Mouse (Mus musculus) yolk sac, embryonic 10.5 days (tissue): ENCODE measurements around the gene H2-Ab1.

Experiments used
- DNase-seq: peaks from one replicate; pipeline ENCODE4 v3.0.0-alpha.2; 2017; ENCODE audit warnings: low spot score

The H2-Ab1 gene

DNA sequence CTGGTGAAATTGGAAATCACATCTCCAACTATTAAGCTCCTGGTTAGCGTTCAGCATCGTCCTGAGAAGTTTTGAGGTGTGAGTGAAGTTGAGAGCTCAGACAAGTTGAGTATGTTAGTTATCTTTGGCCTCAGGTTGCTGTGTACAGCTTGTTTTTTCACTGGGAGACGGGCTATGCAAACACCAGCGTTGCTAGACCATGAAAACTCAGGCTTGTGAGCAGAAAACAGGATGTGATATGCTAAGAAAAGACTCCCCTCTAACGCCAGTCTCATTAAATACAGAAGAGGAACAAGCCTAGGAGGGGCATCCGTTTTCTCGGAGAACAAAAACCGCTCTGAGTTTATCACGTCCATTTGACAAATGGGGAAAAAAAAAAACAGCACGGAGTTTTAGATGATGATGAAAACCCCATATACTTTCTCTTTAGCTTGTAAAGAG lies 17.9 kb upstream of the H2-Ab1 start:
- no peak for DNase-seq

DNA sequence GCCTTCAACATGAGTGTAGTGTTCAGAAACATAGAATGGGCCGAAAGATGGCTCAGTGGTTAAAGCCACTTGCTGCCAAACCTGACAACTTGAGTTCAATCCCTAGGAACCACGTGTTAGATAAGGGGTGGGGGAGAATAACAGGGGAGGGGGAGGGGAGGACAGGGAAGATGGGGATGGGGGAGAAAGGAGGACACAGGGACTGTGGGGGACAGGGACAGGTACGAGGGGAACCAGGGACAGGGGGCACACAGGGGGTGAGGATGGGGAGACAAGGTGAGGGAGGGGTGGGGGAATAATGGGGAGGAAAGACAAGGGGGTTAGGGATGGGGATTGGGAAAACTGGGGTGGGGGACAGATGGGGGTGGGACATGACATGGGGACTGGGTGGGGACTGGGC lies 17.1 kb upstream of the H2-Ab1 start:
- DNase-seq, result no peak

DNA sequence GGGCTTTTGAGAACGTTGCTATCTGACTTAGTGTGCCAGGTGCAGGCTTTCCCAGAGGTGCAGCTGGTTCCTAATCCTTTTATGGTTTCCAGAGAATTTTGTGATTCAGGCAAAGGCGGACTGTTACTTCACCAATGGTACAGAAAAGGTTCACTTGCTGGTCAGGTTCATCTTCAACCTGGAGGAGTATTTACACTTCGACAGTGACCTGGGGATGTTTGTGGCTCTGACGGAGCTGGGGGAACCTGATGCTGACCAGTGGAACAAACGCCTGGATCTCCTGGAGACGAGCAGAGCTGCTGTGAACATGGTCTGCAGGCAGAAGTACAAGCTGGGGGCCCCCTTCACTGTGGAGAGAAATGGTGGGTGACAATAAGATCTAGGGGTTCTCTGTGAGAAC lies 16.6 kb upstream of the H2-Ab1 start:
- no peak for DNase-seq

DNA sequence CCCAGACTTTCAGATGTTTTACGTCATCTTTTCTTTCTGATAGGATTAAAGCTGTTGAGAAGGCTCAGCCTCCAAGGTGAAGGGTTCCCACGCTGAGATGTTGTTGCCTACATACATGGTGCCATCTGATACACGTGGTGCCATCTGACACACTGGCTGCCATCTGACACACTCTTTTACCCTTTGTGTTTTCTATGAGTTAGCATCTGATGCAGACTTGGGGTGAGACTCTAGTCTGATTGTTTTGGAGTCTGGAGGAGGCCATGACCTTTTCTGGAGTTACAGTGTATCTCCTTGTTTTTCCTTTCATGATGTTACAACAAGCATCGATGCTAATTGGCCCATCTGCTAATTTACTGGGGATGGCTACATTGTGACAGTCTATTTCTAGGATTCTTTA lies 12.8 kb upstream of the H2-Ab1 start:
- no peak for DNase-seq

DNA sequence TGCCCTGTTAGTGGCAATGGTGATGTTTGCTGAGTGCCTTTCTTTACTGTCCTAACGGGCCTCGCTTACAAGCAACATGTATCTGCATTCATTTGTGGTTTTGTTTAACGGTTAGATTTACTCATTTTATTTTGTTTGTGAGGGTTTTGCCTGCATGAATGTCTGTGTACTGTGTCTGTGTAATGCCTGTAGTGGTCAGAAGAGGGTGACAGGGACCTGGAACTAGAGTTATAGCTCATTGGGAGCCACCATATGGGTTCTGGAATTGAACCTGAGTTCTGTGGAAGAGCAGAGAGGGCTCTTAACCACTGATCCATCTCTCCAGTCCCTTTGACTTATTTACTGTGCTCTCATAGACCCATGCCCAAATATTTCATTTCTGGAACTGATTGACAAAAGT lies 10.4 kb upstream of the H2-Ab1 start:
- DNase-seq, result no peak

DNA sequence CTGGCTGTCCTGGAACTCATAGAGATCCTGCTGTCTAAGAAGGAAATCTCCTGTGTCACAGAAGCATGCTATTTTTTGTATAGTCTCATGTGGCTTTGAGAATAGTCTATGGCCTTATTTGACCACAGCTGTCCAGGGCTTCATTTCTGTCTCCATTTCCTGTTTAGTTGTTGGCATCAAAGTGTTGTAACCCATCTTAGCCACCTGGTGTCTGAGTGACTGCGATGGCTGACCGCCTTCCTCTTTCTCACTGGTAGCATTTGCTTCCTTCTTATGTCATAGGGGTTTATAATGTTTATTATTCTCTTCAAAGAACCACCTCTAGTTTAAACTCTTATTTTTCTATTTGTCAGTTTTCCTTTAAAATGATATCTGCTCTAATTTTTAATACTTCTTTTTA lies 8.7 kb upstream of the H2-Ab1 start:
- DNase-seq, result no peak

DNA sequence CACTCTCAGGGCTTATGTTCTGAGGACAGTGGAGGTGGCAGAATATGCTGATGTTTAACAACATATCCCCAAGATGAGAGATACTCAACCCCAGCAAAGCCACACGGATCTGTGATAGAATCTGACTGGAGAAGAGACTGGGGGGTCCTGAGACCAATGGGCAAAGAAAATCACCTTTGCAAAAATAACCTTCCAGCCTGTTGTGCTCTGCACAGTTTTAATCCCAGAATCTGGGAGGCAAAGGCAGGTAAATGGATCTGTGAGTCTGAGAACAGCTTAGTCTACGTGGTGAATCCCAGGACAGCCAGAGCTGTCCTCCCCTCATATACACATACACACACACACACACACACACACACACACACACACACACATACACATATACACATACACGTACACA lies 8.1 kb upstream of the H2-Ab1 start:
- no peak for DNase-seq

DNA sequence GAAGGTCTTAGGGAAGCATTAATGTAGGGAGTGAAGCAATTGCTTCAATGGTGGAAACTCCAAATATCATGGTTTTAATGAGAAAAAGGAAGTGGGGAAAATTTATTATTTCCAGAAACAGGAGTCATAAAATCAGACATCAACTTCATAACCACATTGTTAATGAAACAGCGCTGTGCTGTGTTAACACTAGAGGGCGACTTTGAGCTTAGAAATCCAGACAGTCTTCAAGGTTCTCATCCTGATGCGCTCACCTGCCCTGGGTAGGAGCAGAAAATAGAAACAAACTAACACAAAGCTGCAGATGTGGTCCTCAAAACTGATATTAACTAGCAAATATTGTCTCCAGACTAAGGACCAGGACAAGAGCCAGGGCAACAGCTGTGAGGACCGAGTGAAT lies 7.6 kb upstream of the H2-Ab1 start:
- DNase-seq, result no peak

DNA sequence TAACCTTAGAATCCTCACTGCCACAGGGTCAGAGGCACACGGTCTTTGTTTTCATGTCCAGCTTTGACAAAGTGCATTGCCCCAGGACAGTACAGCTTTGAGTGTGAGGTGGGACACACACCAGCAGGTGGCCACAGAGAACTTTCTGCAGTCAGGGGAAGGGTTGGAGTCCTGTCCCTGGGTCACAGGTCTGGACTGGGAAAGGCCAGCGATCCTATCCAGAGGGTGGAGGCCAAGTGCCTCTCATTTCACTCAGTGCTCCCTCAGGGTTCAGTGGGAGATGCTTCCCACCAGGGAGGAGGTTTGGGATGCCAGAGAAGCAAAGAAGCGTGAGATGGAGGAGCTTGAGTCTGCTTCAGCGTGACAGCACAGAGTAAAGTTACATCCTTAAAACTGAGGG lies 5.8 kb upstream of the H2-Ab1 start:
- DNase-seq, result no peak

DNA sequence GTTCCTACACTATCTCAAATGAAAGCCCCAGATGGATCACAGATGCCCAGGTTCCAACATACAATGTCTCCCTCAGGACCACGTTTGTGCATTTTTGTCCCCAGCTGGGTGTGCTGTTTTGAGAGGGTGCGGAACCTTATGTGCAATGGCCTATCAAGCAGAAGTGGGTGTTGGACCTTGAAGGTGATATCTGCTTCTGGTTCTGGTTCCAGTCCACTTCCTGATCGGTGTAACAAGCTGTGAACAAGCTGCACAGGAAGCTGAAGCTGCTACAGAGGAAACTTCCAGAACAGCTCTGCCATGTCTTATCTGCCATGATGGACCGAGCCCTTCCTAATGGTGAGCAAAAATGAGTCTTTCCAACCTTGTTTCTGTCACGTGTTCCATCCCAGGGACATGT lies 988 bp upstream of the H2-Ab1 start:
- no peak for DNase-seq

DNA sequence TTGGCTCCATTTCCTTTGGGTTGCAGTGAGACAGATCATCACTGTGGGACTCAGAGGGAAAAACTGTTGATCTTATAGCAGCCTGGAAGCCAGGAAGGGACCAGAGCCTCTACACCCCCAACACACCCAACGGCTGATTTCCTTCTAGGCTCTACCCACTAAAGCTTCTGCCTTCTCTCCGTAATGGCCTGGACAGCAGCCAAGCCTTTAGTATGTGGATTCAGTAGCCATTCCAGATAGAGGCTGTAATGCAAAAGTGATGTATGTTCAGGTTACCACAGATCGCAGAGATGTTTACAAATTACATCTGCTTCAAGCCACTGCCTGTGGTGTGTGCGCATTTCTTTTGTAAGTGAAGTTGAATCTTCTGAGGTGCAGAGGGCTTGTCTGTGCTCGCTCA lies 3.1 kb downstream of the H2-Ab1 start:
- no peak for DNase-seq

DNA sequence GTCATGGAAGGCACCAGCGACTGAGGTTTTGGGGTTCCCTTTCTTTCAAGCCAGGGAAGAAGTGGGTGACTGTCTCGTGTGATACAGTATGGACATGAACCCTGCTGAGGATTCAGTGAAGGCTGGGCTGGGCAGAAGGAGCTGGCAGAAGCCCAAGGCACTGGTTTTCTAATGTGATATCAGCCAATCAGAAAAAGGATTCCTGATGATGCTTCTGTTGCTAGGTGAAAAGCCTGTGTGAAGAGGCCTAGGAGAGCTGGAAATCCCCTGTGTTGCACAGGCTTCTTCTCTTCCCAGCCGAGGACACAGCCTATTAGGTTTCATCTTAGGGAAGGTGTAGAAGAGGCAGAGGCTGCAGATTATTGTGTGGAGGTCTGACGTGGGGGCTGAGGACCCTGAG lies 4.0 kb downstream of the H2-Ab1 start:
- DNase-seq, result peak; percentile 36

DNA sequence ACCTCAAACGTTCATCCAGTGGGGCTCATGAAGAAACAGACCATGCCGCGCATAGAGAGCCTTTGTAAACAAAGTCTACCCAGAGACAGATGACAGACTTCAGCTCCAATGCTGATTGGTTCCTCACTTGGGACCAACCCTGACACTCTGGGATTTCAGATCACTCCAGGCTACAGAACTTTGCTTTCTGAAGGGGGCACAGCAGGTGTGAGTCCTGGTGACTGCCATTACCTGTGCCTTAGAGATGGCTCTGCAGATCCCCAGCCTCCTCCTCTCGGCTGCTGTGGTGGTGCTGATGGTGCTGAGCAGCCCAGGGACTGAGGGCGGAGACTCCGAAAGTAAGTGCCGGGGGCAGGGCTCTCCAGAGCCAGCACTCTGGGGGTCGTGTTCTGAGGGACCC lies 5.6 kb downstream of the H2-Ab1 start:
- peak; percentile 66 for DNase-seq

DNA sequence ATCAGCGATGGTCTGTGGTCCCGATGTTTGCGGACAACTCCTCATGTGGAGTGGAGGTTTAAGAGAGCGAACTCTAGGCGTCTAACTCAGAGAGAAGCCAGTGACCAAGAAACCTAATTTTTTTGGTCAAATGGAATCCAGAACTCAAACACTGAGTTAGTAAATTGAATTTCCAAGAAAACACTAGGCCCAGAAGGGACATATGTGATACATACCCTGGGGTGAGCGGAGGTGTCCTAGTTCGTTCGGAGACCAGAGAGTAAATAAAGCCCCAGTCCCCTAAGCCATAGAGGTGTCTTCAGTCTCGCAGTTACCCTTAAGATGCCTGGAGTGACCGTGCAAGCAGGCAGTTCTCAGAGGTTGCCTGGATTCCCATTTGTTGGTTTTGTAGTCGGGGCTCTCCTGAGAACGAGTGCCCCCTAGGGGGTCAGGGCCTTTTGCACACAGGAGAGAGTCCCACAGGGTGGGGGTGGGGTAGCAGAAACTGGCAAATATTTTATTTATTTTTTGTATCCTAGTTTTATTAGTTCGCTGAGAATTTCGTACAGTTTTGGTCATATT lies 6.4 kb downstream of the H2-Ab1 start:
- DNase-seq, result peak; percentile 47

DNA sequence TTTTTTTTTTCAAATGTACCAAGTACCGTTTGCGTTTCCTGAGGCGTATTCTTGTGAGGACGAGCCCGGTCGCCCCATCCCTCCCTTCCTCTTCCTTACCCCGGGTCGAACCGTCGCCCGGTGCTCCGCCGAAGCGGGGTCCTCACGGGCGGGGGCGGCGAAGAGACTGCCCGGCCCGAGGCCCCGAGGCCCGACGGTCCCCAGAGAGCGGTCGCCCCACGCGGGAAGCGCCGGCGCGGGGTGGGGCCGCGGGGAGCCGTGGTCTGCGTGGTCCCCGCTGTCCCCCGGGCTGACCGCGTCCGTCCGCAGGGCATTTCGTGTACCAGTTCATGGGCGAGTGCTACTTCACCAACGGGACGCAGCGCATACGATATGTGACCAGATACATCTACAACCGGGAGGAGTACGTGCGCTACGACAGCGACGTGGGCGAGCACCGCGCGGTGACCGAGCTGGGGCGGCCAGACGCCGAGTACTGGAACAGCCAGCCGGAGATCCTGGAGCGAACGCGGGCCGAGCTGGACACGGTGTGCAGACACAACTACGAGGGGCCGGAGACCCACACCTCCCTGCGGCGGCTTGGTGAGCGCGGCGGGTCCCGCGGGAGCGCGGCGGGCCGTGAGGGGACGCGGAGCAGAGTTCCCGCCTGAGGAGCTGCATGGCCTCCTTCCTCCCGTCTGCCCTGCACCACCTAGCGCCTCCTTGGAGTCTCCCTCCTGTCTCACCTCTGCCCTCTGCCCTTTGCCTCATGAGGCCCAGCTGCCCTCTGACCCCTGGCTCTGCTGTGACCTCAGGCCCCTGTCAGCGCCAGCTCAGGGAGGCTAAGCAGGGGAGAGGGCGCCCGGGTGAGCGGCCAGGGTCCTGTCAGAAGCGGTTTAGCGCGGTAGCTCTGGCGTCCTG lies 7.2 kb downstream of the H2-Ab1 start:
- DNase-seq, result peak; percentile 90

DNA sequence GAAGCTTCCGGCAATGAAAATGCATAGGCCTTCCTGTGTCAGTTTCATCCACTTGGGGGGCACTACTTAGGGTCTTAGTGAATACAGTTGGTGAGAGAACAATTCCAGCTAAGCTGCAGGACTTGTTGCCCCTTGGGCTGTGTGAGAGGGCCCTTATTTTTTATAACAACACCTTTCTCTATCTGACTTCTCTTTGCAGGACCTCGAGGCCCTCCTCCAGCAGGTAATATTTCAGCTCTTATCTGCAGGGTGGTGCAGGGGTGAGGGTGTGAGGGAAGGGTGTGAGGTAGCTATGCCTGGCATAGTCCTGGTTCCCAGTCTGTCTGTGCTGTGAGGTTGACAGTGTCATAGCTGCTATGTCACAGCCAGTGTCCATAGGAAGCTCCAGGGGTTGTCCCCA lies 10.8 kb downstream of the H2-Ab1 start:
- DNase-seq, result no peak

DNA sequence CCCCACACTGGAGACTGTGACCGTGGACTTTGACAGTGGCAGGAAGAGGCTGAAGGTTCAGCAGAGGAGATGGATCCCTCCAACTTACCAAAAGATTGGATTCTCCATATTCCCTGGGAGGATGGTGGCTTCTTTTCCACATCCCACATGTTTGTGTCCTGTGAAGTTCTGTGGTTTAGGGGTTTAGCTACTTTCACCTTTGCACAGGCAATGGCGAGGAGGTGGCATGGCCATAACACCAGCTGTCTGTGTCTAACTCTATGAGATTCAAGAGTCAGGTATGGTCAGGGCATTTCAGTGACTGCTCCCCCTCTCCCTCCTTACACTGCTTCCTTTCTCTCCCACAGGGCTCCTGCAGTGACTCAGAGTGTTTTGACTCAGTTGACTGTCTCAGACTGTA lies 11.3 kb downstream of the H2-Ab1 start:
- DNase-seq, result no peak

DNA sequence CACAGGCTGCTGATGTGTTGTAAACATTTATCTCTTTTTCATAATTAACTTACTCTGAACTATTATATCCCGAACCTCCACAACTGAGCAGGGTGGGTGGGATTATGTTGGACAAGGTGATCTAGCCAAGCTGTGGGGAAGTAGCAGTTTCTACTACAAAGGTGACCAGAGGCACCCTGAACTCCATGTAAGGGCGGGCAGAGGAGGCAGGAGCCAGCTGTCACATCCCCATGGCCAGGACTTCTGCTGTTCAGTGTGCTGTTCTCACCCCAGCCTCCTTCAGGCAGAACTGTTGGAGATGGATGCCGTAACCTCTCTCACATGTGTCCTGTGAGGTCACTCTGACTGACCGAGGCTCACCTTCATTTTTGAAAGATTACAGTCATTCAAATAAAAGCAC lies 12.3 kb downstream of the H2-Ab1 start:
- no peak for DNase-seq

DNA sequence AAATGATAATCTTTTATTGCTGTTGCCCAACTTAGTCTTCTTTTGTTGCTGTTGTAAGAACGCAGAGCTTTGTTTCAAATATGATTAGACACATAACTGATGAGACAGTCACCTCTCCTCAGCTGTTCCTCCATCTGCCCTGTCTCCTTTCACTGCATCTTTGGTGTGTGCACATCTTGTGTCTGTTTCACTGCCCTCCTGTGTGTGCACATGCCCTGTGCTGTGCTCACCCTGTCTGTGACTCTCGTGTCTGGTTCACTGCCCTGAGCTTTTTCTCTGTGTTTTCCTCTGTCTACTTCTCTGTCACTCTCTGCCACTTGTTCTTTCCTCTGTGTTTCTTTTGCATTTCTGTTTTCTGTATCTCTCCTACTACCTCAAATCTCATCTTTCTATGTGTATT lies 12.7 kb downstream of the H2-Ab1 start:
- DNase-seq, result no peak

DNA sequence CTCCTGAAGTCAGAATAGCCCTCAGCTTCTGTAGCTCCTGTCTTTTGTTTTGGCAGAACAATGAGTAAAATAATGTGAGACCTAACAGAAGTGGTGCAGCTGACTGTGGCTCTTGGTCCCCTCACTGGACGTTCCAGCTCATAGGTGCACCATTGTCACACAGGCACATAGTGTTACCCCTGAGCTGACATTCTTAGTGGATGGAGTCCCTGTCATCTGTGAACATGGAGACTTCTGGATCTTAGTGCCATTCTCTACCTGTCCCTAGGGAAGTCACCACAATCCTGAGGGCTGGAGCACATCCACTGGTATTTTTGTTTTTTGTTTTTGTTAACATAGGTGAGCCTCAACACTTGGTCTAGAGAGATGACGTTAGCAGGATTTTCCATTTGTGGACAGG lies 13.5 kb downstream of the H2-Ab1 start:
- no peak for DNase-seq

DNA sequence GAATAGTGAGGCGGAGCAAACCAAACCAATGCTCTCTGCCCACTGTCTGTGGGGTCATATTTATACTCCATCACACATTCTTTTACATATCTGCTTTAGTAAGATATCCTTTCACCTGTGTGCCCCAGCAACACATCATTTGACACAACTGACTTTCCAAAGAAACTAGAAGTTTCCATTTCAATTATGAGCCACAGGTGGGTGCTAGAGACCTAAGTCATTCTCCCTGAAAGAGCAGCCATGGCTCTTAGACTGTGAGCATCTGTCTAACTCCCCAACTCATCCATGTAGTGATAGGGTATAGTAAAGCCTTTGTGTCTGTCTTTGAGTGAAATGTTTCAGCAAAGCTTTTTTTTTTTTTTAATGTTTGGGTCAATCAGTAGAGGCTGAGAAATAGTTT lies 14.6 kb downstream of the H2-Ab1 start:
- DNase-seq, result no peak

DNA sequence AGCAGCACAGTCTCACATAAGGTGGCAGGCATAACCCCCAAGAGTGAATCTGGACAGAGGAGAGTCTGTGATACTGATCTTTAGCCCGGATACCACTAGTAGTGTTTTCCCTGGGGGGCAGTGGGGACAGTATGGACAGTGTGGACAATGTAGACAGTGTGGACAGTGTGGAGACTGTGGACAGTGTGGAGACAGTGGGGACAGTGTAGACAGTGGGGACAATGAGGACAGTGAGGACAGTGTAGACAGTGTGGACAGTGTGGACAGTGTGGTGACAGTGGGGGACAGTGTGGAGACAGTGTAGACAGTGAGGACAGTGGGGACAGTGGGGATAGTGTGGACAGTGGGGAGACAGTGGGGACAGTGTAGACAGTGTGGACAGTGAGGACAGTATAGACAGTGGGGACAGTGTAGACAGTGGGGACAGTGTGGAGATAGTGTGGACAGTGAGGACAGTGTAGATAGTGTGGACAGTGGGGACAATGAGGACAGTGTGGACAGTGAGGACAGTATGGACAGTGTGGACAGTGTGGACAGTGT lies 23.1 kb downstream of the H2-Ab1 start:
- DNase-seq, result no peak

DNA sequence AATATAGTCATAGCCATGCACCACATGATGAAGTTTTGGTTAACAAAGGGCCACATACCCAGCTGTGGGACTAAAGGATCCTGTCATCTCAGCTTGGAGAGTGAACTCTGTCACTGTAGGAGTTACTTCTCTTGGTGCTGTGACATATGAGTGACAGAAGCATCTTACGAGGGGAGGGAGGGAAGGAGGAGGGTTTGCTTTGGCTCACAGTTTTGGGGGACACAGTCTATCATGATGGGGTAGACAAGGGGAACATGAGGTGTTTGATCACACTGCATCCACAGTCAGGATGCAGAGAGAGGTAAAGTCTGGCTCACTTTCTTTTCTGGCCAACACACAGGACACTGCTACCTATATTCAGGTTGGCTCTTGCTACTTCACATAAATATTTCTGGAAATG lies 24.3 kb downstream of the H2-Ab1 start:
- no peak for DNase-seq

DNA sequence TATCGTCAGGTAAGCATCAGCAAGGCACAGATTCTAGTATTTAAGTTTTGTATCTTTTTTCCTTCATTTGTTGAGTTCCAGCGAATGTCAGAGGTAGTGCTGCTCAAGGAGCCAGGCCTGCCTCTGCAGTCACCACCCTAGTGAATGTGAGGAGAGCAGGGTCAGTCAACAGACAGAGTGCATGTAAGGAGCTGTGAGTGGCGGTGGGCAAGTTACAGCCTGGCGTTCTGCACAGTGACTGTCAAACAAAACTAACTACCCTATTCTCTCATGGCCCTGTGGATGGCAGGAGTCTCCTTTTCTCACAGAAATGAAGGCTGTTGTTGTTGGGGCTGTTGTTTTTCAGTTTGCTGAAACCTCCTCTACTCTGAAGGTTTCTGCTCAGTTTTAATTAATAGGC lies 27.9 kb downstream of the H2-Ab1 start:
- no peak for DNase-seq
